Mouse (Mus musculus) erythroblast, embryonic 14.5 days (primary cell): ENCODE data around the gene Cdcp2.

Source experiments
- GATA1 ChIP-seq: IDR thresholded peaks from 2 replicates; pipeline ENCODE4 v1.6.1; 2012; ENCODE audit warnings: low read length, inconsistent platforms, mixed read lengths
- TAL1 ChIP-seq: IDR thresholded peaks from 3 replicates; pipeline ENCODE4 v1.6.1; 2012; ENCODE audit warnings: low read length, inconsistent platforms, mixed read lengths

DNA sequence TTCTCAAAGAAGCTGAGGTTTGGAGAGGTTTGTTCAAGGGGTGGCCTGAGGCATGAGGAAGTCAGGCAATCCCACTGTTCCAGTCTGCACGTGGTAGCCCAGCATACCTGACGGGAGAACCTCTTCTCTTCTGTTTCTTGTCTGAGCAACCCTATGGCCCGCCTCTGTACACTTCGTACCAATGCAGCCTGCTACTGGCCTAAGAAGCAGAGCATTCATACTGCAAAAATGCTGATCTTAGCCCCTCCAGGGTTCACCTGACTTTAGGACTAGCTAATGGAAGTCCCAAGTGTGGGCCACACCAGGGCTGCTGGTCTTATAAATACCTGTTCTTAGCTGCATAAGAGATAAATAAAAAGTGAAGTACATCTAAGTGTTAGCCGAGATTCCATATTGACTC, 38.3 kb upstream of the Cdcp2 start:
- no peak for TF ChIP-seq GATA1
- no peak for TF ChIP-seq TAL1
